Mouse (Mus musculus) gastrocnemius, adult 2 months (tissue): ENCODE measurements around the gene Gnb3. TPM values are rescaled to one million over a fixed set of nuclear protein-coding genes. Genes with fewer than 3 reads are reported as not detected.
A peak's percentile ranks its signal among the peaks of the same experiment; 100 is the strongest.

Experiments used
- DNase-seq: peaks from one replicate; pipeline ENCODE4 v3.0.0; 2022
- H3K27ac ChIP-seq: fragments of 200-600 bp; 2 replicates; pipeline ENCODE4 v1.8.1; 2022; ENCODE audit warnings: mild to moderate bottlenecking
- H3K4me3 ChIP-seq: fragments of 200-600 bp; 2 replicates; pipeline ENCODE4 v1.8.1; 2022; ENCODE audit warnings: mild to moderate bottlenecking, moderate library complexity
- CTCF ChIP-seq: fragments of 200-600 bp; IDR thresholded peaks from 2 replicates; pipeline ENCODE4 v1.8.1; 2022; ENCODE audit warnings: antibody characterized with exemption, mild to moderate bottlenecking, moderate library complexity
- intact Hi-C: fragments of 180-260 bp; cut with DNase I; formaldehyde crosslinking; loops from one replicate; pipeline ENCODE4 v1.15.1; 2025
- total RNA-seq, 2 experiments: library from RNA; stranded (reverse); gene quantifications; 2 replicates each; pipeline ENCODE4 v1.2.3; 2021

Gene Gnb3
- total RNA-seq, 2 experiments from 2014 or later, result 0.75 to 1.4 TPM

- DNase-seq, result peak; percentile 71
- TF ChIP-seq CTCF, result peak; percentile 18; the same call in 1 of the 2 replicates
- H3K27ac ChIP-seq, result 0 out of 2 replicates have a peak within 1 kb of the TSS, but pooled peaks have one; percentile 16
- intact Hi-C loops, result no loop called here
- H3K4me3 ChIP-seq, result peak within 1 kb of the TSS; percentile 66
These were observed 23.7 kb upstream of the Gnb3 start, which contains the start of gene Gpr162 for GRCm38 (mm10) chr6:124863658-124864298. Gpr162 (minus strand) TSS chr6:124863983.

DNA sequence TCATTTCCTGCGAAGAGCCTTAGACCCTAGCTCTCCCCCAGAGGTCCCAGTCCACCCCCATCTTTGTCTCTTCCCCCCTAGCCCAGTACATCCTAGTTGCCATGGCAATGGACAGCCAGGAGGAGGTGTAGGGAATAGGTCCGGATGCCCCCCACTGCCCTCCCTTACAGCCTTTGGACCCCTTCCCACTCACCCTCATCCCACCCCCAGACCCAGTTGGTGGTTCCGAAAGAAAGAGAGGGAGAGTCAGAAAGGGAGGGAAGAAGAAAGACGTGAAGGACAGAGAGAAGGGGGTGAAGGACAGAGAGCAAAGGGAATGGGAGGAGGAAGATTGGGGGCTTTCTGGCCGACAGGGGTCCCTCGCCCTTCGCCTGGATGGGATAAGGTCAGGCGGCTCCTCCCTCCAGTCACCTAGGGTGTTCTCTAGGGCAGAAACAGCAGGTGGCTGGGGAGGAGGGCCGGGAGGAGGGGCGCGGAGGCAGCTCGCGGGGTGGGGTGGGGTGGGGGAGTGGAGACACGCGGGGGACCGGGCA is 23.1 kb upstream of the Gnb3 start:
- H3K27ac ChIP-seq, result 0 out of 2 replicates have a peak overlapping the region, but pooled peaks have one; percentile 16
- H3K4me3 ChIP-seq, result peak overlapping the region; percentile 66
- intact Hi-C loops, result no loop called here
- TF ChIP-seq CTCF, result no peak
- no peak for DNase-seq

DNA sequence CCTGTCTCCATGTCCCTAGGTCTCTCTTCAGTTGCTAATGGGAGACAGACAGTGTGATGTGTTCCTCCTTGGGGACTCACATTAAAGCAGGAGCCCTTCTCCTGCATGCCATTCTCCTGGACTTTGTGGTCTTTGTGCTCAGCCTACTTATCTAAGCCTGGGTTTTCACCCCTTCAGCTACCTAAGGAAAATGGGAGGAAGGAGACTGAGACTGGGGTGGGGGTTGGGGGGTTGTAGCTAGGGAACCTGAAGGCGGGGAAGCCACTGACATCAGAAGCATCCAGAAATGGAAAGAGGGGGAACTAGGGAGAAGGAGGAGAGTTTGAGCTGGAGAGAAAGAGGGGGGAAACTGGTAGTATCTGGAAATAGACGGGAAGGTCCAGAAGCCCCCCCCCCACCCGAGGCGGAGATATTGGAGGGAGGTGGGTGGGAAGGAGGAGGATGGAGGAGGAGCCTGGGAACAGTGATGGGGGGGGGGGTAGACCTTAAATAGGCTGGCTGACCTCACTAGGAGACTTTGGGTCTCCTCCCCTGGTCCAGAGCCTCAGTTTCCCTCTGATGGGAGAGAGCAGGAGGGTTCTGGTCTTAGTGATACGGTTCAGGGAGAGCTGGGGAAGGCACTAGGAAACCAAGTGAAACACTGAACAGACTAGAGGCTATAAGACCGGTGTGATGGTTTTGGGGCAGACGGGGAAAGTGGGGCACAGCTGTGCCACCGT is 22.5 kb upstream of the Gnb3 start:
- H3K27ac ChIP-seq, result no peak overlapping the region
- no peak for DNase-seq
- intact Hi-C loops, result no loop called here
- 0 out of 2 replicates have a peak overlapping the region, but pooled peaks have one; percentile 66 for H3K4me3 ChIP-seq
- no peak for TF ChIP-seq CTCF

DNA sequence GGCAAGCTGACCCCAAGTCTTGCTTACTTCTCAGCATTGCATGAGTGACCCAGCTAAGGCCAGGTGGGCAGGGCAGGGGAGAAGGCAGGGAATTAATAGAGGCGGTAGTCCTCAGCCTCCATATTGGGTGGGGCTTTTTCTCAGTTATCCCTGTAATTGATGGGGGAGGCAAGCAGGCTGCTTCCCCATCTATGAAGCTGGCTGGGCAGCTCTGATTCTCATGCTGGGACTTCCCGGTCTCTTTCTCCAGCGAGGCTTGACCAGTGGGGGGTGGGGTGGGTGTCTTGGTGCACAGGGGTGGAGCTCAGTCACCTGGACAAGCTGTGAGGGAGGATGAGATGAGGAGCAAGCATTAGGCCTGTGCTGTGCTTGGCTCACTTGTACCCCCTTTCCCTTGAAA is 21.7 kb upstream of the Gnb3 start:
- no peak overlapping the region for H3K27ac ChIP-seq
- no peak for TF ChIP-seq CTCF
- intact Hi-C loops, result no loop called here
- no peak overlapping the region for H3K4me3 ChIP-seq
- DNase-seq, result no peak

DNA sequence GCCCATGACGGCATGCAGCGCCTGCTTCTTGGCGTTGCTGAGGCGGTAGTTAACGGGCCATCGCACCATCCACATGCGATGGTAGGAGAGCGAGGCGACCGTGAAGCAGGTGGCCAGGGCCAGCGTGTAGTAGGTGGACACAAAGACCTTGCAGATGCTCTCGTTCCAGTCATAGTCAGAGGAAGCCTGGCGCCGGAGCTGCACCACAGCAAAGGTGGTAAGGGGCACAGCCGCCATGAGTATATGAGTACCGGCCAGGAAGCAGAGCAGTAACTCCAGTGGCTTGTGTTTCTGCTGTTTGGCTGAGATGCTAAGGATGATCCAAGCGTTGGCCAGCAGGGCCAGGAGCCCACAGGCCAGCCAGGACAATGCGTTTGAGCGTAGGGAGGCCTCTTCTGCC is 21.2 kb upstream of the Gnb3 start:
- Histone ChIP-seq H3K4me3 (no peak overlapping the region), H3K27ac (no peak overlapping the region)
- no peak for TF ChIP-seq CTCF
- DNase-seq, result no peak
- intact Hi-C loops, result no loop called here

DNA sequence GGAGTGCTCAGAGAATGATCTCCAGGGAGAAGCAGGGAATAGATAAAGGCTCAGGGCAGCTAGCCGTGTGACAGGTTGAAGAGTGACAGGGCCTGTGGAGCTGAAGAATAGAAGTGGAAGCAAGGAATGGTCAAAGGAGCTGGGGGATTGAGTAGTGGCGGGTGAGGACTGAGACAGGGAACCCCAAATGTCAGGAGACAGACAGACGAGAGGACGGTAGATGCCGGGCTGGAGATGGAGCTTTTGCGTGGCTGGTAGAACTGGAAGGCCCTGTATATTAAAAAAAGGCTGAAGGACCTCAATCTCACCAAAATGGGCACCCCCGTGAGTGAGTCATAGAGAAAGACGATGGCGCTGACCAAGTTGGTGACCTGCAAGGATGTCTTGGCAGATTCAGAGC is 20.4 kb upstream of the Gnb3 start:
- intact Hi-C loops, result no loop called here
- DNase-seq, result no peak
- no peak for TF ChIP-seq CTCF
- Histone ChIP-seq H3K27ac (no peak overlapping the region), H3K4me3 (no peak overlapping the region)

DNA sequence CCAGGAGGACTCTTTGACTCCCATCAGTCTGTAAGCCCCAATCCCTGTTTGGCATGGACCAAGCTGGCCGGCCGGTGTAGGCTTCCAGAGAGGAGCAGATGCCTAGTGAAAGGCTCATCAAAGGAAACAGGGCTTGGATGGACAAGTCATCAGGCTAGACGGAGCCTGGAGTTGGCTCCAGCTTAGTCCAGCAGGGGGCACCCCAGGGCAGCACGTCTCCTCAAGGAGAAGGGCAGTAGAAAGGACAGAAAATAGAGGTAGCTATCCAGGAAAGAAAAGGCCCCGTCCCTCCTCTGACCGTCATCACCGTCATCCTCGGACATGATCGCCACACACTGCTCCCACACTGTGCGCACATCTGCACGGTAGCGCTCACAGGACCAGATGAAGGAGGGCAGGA is 19.6 kb upstream of the Gnb3 start:
- Histone ChIP-seq H3K27ac (no peak overlapping the region), H3K4me3 (no peak overlapping the region)
- peak; percentile 88 for DNase-seq
- intact Hi-C loops, result loop anchor here (2.0 to 10.0 kb wide), 3 partner anchors 43 to 105 kb away; partner anchors contain the start of genes Cops7a and Mlf2
- TF ChIP-seq CTCF, result peak; percentile 91

DNA sequence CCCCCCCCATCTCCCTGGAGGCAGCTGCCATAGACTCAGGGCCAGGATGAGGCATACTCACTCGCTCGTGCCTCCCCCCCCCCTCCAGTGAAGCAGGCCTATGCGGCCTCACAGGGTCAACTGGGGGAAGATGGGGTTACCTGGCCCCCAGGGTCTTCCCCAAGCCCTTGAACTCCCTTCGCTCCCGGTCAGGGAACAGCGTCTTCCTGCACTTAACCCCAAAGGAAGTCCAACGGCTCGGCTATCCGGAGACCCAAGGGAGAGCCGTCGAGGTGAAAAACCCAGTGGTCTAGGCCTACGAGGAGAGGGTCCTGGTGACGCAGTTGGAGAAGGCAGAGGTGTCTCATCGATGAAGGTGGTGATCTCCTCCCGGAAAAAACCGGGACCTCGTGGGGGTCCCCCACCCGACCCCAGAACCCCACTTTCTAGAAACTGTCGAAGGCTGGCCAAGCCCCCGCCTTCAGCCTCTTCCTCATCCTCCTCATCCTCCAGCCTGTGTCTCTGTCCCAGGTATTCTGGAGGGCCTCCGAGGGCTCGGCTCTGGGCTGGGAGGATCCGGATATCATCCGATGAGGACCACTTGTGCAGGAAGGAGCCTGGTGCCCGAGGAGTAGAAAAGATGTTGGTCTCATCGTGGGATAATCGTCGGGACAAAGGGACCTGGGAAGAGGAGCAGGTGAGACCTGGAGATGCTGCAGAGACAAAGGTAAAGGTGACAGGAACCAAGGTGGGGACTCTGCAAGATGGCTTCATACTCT is 18.7 kb upstream of the Gnb3 start:
- H3K4me3 ChIP-seq, result no peak overlapping the region; the same call in 1 of the 2 replicates
- TF ChIP-seq CTCF, result no peak
- no peak overlapping the region; the same call in 1 of the 2 replicates for H3K27ac ChIP-seq
- no peak for DNase-seq
- intact Hi-C loops, result loop anchor here (2.0 to 10.0 kb wide), 3 partner anchors 44 to 106 kb away; partner anchors contain the start of genes Cops7a and Mlf2

DNA sequence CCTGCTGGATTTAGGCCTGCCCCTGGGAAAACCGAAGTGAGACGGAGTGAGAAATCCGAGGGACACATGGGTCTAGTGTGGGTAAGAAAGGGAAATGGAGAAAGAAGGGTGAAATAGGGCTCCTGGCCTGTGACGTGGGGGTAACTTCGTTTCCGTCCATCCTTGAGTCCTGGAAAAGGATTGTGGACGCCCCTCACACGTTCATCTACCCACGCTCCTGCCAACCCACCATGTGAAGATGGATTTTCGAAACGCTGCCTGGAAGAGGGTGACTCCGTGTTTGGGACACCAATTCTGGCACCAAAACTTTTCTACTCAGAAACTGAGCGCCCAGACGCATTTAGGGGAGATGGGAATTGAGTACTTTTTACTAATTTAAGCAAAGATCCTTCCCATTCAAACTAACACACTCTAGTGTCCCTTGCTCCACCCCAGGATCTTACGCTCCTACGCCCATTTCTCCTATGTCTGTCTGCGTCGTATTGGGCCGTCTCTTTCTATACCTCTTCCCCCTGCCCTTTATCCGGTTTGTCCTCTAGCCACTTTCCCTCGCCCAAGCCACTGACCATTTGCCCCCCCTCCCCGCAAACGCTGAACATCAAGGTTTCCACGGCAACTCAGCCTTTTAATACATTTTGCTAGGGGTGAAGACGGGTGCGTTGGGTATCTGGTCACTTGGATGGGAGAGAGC is 17.9 kb upstream of the Gnb3 start:
- intact Hi-C loops, result loop anchor here (2.0 to 10.0 kb wide), 3 partner anchors 44 to 107 kb away; partner anchors contain the start of genes Cops7a and Mlf2
- peak overlapping the region; percentile 86 for H3K4me3 ChIP-seq
- H3K27ac ChIP-seq, result peak overlapping the region; percentile 88
- no peak for DNase-seq
- no peak for TF ChIP-seq CTCF

- TF ChIP-seq CTCF, result peak; percentile 75
- Histone ChIP-seq H3K4me3 (peak within 1 kb of the TSS; percentile 86), H3K27ac (peak within 1 kb of the TSS; percentile 88)
- peak; percentile 87 for DNase-seq
- intact Hi-C loops, result loop anchor here (5.0 to 10.0 kb wide), 2 partner anchors 45 to 108 kb away; partner anchors contain the start of gene Cops7a
These were observed 17.1 kb upstream of the Gnb3 start, which contains the start of gene P3h3 for GRCm38 (mm10) chr6:124856916-124857839. P3h3 (minus strand) TSS chr6:124857752.

GRCm38 (mm10) chr6:124856321-124856720 is 16.2 kb upstream of the Gnb3 start:
- peak overlapping the region; percentile 86 for H3K4me3 ChIP-seq
- TF ChIP-seq CTCF, result no peak
- intact Hi-C loops, result loop anchor here (5.0 to 10.0 kb wide), 2 partner anchors 46 to 108 kb away; partner anchors contain the start of gene Cops7a
- no peak for DNase-seq
- no peak overlapping the region for H3K27ac ChIP-seq
